Mouse (Mus musculus) adrenal gland, postnatal 4 days (tissue): ENCODE measurements around the gene Prelid3b. TPM values are rescaled to one million over a fixed set of nuclear protein-coding genes. Genes with fewer than 3 reads are reported as not detected.

Experiments used
- DNase-seq, 2 experiments: peaks; one replicate each; pipeline ENCODE4 v3.0.0; 2021 to 2022; ENCODE audit warnings: low spot score in 2 of 2, mixed read lengths in 2 of 2
- total RNA-seq, 2 experiments: library from RNA; stranded (reverse); gene quantifications; 2 replicates each; pipeline ENCODE4 v1.2.3; 2021

Prelid3b gene
- total RNA-seq, 2 experiments from 2014 or later, result 98.1 to 101 TPM

DNA sequence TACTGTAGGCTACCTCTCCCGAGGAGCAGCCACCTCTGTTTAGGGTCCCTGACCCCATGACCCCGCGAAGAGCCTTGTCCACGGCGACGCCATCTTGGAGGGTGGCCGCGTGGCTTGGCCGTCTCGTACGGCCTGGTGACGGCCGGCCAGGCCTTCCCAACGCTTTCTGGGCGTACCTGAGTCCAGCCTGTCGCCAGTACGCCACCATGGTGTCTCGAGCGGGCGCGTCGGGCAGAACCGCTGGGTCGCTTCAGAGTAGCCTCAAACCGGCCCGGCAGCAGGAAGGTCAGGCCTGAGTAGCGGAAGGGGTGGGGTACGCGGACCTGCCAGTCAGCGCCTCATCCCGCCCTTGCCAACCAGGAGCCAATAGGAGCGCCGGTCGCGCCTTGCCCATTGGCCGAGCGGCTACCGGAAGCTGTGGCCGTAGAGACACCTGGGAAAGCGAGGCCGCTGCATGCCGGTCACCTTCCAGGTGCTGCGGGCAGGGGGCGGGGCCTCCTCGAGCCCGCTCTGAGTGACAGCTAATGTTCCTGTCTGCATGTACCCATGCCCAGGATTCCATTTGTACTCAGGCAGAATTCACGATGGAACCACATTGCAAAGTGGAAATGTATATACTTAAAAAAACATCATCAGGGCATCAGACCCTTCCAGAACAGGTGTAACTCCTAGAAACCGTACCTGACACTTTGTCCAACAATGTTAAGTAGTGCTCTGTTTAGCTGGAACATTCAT lies 8.9 kb downstream of the Prelid3b start, which contains the start of gene Atp5e:
Gene Atp5e, minus strand, starts transcription at position 317 of the 735 bp plus-strand sequence.
- DNase-seq, result peak; percentile 85 to 89

- no peak for DNase-seq
Measured at GRCm38 (mm10) chr2:174463370-174463769, 9.5 kb downstream of the Prelid3b start.

DNA sequence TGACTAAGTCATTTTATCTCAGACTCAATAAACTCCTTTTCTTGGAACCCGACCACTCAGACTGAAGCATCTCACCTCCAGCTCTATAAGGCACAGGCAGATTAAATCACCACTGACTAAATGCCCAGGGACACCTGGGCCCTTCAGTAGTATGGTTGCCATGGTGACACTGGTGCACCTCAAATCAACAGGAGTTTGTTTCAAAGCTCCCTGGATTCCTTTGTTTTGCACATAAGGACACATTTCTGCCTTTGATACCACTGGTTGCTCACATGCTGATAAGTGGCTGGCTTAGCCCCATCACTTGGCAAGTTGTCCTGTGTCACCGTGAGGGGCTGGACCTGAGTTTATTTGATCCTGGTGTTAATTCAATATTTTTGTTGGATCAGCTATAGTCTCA lies 13.5 kb downstream of the Prelid3b start:
- no peak for DNase-seq

DNA sequence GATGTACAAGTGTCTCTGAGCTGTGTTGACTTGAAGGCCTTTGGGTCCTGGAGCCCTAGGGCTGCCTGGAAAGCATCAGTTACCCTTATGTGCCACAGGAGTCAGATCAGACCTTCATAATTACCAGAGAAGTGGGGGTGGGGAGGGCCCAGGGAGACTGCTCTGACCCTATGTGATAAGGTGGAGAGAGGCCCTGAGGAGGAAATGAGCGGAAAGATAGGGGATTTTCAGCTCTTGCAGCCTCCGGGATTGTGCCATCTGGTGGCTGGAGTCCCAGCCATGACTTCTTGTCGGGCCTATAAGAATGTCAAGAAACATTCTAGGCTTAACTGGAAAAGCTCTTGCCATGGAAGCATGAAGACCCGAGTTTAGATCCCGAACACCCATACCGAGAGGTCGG lies 19.2 kb downstream of the Prelid3b start:
- DNase-seq, result no peak

DNA sequence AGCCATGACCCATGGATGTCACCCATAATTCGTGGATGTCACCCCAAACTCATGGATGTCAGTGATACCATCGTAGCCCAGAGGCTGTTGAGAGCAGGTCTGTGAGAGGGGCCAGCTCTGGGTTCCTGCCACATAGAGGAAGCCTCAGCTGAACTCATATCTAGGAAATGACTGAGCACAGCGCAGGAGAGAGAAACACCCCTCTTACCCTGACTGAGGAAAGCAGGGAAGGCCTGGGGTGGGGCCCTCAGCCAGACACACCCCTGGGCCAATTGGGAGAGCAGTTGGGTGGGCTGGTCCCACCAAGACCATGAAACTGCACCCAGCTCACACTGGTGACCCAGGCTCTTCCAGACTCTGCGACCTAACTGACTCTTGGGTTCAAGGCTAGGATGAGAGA lies 22.5 kb downstream of the Prelid3b start, which contains the start of gene Tubb1:
Gene Tubb1, plus strand, starts transcription at position 343 of the 400 bp plus-strand sequence.
- no peak for DNase-seq

DNA sequence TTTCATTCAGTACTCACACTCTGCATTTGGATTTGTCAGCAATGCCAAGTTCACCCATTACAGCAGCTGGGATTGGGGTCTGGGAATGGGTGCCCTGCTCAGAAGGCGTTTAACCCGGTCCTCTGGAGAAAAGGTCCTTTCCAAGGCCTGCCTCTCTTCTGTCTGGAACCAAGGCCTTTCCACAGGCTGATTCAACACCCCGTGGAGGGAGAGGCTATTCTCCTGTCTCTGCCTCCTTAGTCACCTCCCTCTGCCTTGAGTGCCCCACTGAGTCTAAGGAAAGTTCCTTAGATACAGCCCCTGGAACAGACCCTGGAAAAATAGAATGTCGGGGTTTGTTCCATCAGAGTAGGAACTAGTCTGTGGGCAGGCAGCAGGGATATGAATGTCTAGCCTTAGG lies 24.5 kb downstream of the Prelid3b start:
- no peak for DNase-seq

- no peak for DNase-seq
Measured at GRCm38 (mm10) chr2:174446905-174447304, 26.0 kb downstream of the Prelid3b start.

DNA sequence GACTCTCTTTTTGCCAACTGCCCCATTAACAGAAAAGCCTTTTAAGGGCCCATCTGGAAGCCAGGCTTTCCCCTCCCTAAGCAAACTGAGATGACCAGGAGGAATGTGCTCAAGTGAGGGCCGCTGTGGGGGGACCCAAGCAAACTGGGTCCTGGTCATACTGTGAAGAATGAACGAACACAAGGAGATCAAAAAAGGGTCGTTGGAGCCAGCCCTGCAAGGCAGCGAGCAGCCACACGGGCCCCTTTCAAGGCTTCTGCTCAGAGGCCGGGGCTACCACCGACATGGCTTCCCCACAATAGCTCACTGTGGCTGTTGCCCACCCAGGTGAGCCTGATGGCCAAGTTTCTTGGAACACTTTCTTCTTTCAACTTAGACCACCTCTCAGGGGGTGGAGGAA lies 26.4 kb downstream of the Prelid3b start:
- DNase-seq, result no peak

DNA sequence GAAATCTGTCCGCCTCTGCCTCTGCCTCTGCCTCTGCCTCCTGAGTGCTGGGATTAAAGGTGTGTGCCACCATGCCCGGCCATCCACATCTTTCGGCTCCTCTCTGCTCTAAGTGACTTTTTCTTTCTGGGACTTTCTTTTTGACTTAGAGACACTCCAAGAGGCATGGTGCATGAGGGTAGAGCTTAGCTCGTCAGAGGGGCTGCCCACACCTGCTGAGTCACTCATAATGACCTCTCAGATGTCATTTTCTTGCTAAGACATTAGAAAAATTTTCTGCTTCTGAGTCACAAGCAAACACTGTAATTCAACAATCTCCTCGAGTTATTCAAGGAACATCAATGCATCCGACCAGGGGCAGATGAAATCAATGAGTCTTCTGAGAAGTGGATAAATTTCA lies 27.9 kb downstream of the Prelid3b start:
- DNase-seq, result no peak

DNA sequence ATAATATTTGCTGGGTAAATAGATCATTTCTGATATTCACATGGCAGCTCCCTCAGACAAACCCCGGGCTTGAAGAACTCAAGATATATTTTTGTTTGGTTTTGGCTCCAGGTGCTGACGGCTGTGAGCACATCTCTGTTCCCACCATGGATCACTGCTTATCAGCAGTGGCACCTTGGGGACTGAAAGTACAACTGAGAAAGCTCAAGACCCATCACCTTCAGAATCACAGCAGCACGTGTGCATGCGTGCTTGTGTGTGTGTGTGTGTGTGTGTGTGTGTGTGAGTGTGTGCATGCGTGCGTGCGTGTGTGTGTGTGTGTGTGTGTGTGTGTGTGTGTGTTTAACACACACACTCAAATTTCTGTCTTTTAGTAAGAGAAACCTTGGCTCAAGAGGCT lies 28.5 kb downstream of the Prelid3b start:
- no peak for DNase-seq

DNA sequence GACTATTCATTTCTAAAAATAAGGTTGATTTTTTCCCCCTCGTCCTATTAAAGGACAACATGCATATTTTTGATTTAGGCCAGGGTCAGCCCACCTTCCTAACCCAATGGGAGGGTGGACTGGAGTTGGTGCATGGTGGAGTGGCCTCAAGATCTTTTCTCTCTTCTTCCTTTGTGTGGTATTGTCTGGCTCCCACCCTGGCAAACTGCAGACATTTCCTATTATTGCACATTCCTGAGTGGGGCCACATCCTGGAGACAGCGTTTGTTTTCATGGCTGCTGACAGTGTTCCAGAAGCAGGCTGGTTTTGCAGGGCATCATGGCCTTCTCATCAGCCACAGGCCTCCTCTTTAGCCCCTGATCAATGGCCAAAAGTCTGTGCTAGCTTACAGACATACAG lies 29.8 kb downstream of the Prelid3b start:
- DNase-seq, result no peak

DNA sequence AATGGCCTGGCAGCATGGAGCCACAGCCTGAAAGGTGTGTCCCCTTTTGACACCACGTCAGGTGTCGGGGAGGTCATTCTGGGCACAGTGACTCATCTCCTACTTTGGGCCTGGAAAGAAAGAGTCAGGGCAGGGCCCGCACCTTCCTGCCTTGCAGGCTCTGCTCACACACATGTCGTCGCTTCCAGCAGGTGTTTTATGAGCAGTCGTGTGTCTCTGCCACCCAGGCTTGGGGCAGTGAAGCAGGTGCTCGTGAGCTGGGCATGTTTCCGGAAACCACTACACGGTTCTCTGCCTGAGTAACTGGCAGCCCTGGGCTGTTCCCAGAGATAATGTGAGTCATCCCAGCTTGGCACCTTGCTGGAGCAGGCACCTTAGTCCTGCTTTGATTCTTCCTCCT lies 30.4 kb downstream of the Prelid3b start:
- no peak for DNase-seq

- DNase-seq, result no peak
Measured at GRCm38 (mm10) chr2:174441898-174442297, 31.0 kb downstream of the Prelid3b start.

DNA sequence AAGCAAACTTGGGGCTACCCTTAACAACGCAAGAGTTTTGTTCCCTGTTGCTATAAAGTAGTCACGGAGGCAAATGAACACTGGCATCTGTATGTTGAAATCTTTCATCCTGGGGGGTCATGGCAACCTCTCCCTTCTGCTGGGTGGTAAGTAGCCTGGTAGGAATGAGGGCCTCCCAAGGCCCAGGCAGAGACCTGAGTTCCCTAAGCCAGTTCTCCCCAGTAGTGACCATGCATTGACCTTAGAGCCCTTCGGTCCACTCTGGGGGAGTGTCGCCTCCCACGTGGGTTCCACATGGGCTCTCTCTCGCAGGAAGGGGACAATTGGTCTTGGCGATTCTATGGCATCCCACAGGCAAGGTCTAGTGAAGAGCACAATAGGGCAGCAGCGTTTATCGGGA lies 32.9 kb downstream of the Prelid3b start:
- no peak for DNase-seq

DNA sequence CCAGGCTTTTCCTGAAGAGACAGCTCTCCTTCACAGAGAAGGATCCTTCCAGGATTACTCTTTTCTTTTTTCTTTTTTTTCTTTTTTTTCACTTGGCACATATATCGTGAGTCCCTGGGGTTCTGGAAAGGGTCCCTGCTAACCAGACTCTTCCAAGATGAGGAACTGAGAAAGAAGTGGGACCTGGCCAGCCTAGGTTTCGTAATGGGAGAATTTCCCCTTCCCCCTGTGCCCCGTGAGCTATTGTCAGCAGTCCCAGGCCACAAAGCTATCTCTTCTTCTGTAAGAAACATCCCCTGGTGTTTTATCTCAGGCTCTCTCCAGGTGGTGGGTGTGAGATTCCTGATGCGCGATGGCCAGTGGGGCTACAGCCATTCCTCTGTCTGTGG lies 33.4 kb downstream of the Prelid3b start:
- DNase-seq, result no peak

DNA sequence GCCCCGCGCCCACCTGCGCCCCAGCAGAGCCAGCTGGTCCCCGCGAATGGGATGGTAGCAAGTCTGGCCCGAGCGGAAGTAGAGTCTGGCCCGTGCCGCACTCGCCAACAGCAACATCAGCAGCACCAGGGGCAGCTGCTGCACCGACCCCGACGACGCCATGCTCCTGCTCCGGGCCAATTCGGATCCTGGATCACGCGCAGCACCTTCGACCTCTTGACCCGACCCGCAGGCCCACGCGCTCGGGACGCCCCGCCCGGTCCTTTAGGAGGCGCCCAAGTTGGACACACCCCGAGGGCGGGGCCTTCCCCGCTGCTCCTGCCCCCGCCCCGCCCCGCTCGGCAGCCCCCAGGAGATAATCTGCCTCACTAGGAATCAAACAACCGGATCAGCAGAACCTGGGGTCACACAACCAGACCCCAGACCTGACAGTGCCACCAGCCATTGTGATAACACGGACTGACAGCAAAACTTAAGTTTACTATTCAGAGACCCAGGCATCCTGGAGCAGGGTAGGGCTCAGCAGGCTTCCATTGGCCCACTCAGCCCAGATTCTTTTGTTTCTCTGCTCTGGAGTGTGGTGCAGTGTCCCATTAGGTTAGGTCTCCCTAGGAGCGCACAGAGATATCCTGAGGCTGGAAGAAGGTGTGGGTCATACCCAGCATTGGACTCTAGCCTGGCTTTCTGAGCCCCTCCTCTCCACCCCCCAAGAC lies 34.0 kb downstream of the Prelid3b start, which contains the start of gene Ctsz:
Gene Ctsz, minus strand, starts transcription at position 303 of the 713 bp plus-strand sequence.
- DNase-seq, result peak; percentile 37 to 56

DNA sequence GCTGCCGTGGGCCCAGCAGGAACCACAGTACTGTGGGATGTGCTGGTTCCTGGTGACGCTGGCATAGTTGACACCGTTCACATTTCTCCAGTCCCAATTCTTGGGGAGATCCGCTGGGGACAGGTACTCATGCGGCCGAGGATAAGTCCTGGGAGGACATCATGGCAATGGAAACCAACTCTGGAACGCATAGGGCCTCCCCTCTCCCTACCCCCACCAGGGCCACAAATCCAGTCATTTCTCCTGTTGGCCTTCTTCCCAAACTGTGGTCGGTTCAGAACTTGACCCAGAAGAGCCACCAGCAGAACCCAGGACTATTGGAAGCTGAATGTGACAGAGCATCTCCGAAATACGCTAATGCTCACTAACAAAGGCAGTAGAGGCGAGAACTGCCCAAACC lies 34.7 kb downstream of the Prelid3b start:
- no peak for DNase-seq

DNA sequence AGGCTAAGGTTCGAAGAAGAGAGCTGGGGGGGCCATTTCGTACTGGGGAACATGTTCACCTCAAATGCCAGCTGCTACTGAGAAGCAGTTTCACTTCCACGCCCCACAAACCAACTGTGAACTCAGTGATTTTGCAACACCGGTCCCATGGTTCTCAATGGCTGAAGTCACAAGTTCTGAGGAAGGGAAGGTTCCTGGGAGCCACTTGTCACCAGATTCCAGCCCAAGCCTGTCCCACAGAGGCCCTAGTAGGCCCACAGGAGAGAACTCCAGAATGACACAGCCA lies 35.2 kb downstream of the Prelid3b start:
- no peak for DNase-seq

DNA sequence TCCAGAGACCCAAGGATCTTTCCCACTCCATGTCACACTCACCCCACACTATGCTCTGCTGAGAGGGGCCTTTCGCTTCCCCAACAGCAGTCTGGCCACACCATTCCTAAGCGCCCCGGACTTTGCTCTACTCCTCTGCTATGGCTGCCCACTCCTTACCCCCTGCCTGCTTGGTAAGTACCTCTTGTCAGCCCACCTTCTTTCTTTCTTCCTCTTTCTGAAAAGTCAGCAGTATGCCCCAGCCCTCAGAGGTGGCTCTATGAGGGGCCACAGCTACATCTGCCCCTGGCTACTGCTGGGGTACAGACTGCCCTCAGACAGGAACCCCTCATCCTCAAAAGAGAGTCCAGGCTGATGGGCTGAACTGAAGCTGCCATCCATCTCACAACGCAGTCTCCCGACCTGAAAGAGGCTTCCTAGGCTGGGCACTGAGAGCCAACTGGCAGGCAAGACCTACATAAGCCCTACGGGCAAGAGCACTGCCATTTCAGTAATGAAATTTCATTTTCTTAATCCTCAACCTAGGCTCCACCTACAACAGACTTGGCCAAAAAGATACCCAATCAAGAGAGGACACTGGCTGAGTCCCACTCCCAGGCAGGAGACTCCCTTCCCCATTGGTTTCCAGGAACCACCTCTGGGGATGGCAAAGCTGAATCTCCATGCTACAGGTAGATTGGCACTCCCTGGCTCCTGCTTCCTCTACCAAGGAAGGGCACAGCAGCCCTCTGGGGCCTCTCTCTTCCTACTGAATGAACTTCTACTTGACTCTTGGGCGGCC lies 35.8 kb downstream of the Prelid3b start:
- DNase-seq, result no peak

DNA sequence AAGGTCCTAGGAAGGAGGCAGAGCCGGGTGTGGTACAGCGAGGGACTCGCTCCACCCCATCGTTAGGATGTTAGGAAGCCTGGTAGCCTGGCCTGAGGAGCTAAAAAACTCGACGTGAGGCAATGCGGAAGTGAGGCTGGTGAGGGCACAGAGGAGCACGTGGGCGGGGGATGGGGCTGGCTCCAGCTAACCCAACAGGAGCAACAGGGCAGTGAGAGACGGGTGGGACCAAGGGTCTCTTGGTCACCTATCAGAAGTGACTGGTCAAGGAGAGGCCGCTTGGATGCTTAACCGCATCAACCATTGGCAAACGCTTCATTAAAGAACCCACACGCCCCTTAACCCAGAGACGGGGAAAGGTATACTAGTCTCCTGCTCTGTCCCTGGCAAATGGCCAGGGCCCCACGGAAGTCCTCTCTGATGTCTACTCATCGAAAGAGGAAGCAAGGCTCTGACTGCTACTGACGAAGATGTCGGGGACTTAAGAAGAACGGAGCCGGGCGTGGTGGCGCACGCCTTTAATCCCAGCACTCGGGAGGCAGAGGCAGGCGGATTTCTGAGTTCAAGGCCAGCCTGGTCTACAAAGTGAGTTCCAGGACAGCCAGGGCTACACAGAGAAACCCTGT lies 36.7 kb downstream of the Prelid3b start:
- DNase-seq, result no peak

DNA sequence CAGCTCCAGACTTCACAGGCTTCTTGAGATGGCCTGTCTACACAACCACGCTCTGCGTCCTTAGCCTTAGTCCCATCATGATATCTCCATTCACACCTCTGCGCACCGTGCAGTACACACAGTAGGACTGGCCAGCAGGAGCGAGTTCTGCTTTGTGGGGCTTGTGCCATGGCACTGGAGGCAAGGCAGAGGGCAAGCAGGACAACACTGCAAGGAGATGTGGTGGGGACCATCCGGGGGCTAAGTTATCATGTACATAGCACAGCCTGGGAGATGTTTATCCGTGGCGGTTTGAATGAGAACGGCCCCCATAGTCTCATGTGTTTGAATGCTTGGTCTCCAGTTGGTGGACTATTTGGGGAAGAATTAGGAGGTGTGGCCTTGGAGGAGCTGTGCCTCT lies 37.9 kb downstream of the Prelid3b start:
- DNase-seq, result no peak
